Mouse (Mus musculus) cortical plate, adult 2 months (tissue): ENCODE measurements around the gene Gpatch2. TPM values are rescaled to one million over a fixed set of nuclear protein-coding genes. Genes with fewer than 3 reads are reported as not detected.

ENCODE experiments used
- H3K27ac ChIP-seq: fragments of 200-500 bp; 2 replicates; pipeline ENCODE4 v1.5.1; 2012; ENCODE audit warnings: low read length, control low read depth, inconsistent platforms; ENCODE audit not compliant: insufficient read depth
- H3K4me1 ChIP-seq: fragments of 200-500 bp; 2 replicates; pipeline ENCODE4 v1.6.1; 2011; ENCODE audit warnings: low read length; ENCODE audit not compliant: control insufficient read depth, insufficient read depth
- H3K4me3 ChIP-seq: fragments of 200-500 bp; 2 replicates; pipeline ENCODE4 v1.5.1; 2011; ENCODE audit warnings: mild to moderate bottlenecking, low read length, control low read depth; ENCODE audit not compliant: insufficient read depth
- CTCF ChIP-seq: fragments of 200-500 bp; IDR thresholded peaks from 2 replicates; pipeline ENCODE4 v1.5.1; 2011; ENCODE audit warnings: mild to moderate bottlenecking, control low read depth, low read length; ENCODE audit not compliant: insufficient read depth; ENCODE audit errors: extremely low read depth
- POLR2A ChIP-seq: fragments of 200-500 bp; IDR thresholded peaks from 2 replicates; pipeline ENCODE4 v1.6.1; 2011; ENCODE audit warnings: mild to moderate bottlenecking, low read length, control low read depth; ENCODE audit not compliant: insufficient read depth; ENCODE audit errors: extremely low read depth
- polyA plus RNA-seq: library from polyadenylated mRNA; depleted of rRNA; stranded (reverse); fragments of >200 nt; gene quantifications from 2 replicates; pipeline ENCODE4 v1.2.3, GENCODE M21; 2012; rRNA removed

The Gpatch2 gene
- polyA plus RNA-seq, 1 experiment: 15.1 TPM

DNA sequence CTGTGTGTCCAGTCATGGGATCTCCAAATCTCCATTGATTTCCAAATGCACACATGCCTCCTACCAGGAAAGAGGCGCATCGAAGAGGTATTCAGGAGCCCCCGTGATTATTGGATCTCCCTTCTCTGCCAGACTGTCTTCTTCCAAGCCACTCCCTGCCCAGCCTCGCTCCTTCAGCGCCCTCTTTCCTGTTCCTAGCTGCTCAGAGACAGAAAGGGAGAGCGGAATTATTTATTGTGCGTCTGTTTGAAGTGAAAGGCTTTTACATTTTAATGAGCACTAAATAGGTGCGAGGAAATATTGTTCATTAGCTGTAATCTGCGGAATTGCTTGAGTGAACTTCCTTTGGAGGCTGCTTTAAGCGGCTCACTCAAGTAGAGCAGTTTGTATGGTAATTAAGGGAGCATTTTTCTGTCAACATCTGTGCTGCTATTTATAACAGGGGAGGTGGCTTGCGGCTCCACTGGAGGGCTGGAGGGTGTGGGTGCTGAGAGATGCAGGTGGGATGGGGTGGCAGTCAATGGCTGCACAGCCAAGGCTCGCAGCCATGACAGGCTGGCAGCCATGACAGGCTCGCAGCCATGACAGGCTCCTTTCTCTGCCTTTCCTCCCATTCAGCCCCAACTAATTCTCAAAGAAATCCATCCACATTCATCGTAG lies 162.7 kb downstream of the Gpatch2 start:
- Histone ChIP-seq H3K4me3 (no peak overlapping the region), H3K4me1 (no peaks in the 10 kb centered on the region), H3K27ac (no peak overlapping the region)
- no peak for TF ChIP-seq POLR2A
- TF ChIP-seq CTCF: no peak

- H3K4me1 ChIP-seq: no peaks in the 10 kb centered on the region
- no peak for TF ChIP-seq POLR2A
- no peak overlapping the region for H3K27ac ChIP-seq
- no peak overlapping the region for H3K4me3 ChIP-seq
Observed at GRCm38 (mm10) chr1:187389476-187389875, 174.2 kb downstream of the Gpatch2 start.

DNA sequence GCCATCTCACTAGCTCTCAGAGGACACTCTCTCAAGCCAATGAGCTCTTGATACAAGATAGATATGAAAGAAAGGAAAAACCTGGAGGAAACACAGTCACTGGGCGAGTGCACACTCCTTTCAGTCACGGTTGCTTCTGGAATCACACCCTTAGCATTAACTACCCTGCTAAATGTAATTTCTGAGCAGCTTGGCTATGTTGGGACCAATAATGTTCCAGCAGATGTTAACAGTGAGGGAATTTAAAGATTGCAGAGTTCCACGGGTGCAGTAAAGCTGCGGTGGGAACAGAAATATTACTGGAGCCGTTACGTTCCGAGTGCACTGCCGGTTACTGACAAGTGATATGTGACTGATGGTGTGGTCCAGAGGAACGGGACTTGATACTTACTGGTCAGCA lies 185.5 kb downstream of the Gpatch2 start:
- no peaks in the 10 kb centered on the region for H3K4me1 ChIP-seq
- TF ChIP-seq POLR2A (no peak), CTCF (no peak)
- H3K27ac ChIP-seq: no peak overlapping the region
- no peak overlapping the region for H3K4me3 ChIP-seq

Other genes with a start within 250 kb of the Gpatch2 start
- not detected in 2 replicates for gene D1Pas1, start 248.1 kb upstream of the Gpatch2 start, polyA plus RNA-seq
- gene Spata17, start within 50 bp of the Gpatch2 start, polyA plus RNA-seq: 0.42 and 0.71 TPM in 2 replicates